Mouse (Mus musculus): Measurements from ENCODE around the gene Elf4. TPM values are rescaled to one million over a fixed set of nuclear protein-coding genes. Genes with fewer than 3 reads are reported as not detected.

The Elf4 gene
- polyA plus RNA-seq, 2 experiments, result 2.6 to 3.8 TPM

- ATAC-seq (ENCODE audit: insufficient read depth) (no peak), DNase-seq (ENCODE audit: low read depth in 3 of 3, low spot score in 3 of 3) (no peak)
- no peaks in the 10 kb centered on the region for H3K27me3 ChIP-seq (ENCODE audit: control insufficient read depth, insufficient read depth, low read length)
- 45% methylated on average over 2 of the region's 2 CpGs for WGBS (ENCODE audit: insufficient replicate concordance)
- no peaks in the 10 kb centered on the region for H3K36me3 ChIP-seq (replicated peaks; ENCODE audit: control insufficient read depth, insufficient read depth, low read depth)
- no peaks in the 10 kb centered on the region for H3K4me1 ChIP-seq (replicated peaks; ENCODE audit: control insufficient read depth in 2 of 2, insufficient read depth in 2 of 2, low read length in 1 of 2)
- no peak overlapping the region for H3K27ac ChIP-seq
- no peaks in the 10 kb centered on the region for H3K9me3 ChIP-seq (ENCODE audit: control insufficient read depth, low read length)
- H3K9ac ChIP-seq (replicated peaks), result no peak overlapping the region
- TF ChIP-seq CTCF (IDR thresholded peaks at IDR 0.05; ENCODE audit: low read depth) (no peak), EP300 (IDR thresholded peaks at IDR 0.05; ENCODE audit: low read depth) (no peak)
- no peak overlapping the region for H3K4me2 ChIP-seq (ENCODE audit: low read depth)
- no peak overlapping the region for H3K4me3 ChIP-seq (ENCODE audit: insufficient read depth in 1 of 2, low read depth in 2 of 2, low read length in 2 of 2)
Observed at GRCm38 (mm10) chrX:48466174-48466573, 3.2 kb upstream of the Elf4 start.

GRCm38 (mm10) chrX:48464436-48464835 is 1.5 kb upstream of the Elf4 start:
- H3K4me3 ChIP-seq (ENCODE audit: insufficient read depth in 1 of 2, low read depth in 2 of 2, low read length in 2 of 2), result no peak overlapping the region
- H3K9ac ChIP-seq (replicated peaks), result no peak overlapping the region
- H3K4me2 ChIP-seq (ENCODE audit: low read depth), result no peak overlapping the region
- ATAC-seq (ENCODE audit: insufficient read depth) (no peak), DNase-seq (ENCODE audit: low read depth in 3 of 3, low spot score in 3 of 3) (no peak)
- no peak overlapping the region for H3K27ac ChIP-seq
- no peaks in the 10 kb centered on the region for H3K4me1 ChIP-seq (replicated peaks; ENCODE audit: control insufficient read depth in 2 of 2, insufficient read depth in 2 of 2, low read length in 1 of 2)
- 72% methylated on average over 6 of the region's 6 CpGs for WGBS (ENCODE audit: insufficient replicate concordance)
- H3K36me3 ChIP-seq (replicated peaks; ENCODE audit: control insufficient read depth, insufficient read depth, low read depth), result no peaks in the 10 kb centered on the region
- TF ChIP-seq CTCF (IDR thresholded peaks at IDR 0.05; ENCODE audit: low read depth), result no peak
- TF ChIP-seq EP300 (IDR thresholded peaks at IDR 0.05; ENCODE audit: low read depth), result no peak
- H3K27me3 ChIP-seq (ENCODE audit: control insufficient read depth, insufficient read depth, low read length), result no peaks in the 10 kb centered on the region
- no peaks in the 10 kb centered on the region for H3K9me3 ChIP-seq (ENCODE audit: control insufficient read depth, low read length)

- 62% methylated on average over 4 of the region's 4 CpGs for WGBS (ENCODE audit: insufficient replicate concordance)
- DNase-seq (ENCODE audit: low read depth in 3 of 3, low spot score in 3 of 3) (no peak), ATAC-seq (ENCODE audit: insufficient read depth) (no peak)
- H3K27me3 ChIP-seq (ENCODE audit: control insufficient read depth, insufficient read depth, low read length), result no peaks in the 10 kb centered on the region
- TF ChIP-seq CTCF (IDR thresholded peaks at IDR 0.05; ENCODE audit: low read depth), result no peak
- no peak for TF ChIP-seq EP300 (IDR thresholded peaks at IDR 0.05; ENCODE audit: low read depth)
- no peak overlapping the region for H3K27ac ChIP-seq
- H3K4me1 ChIP-seq (replicated peaks; ENCODE audit: control insufficient read depth in 2 of 2, insufficient read depth in 2 of 2, low read length in 1 of 2), result no peaks in the 10 kb centered on the region
- no peaks in the 10 kb centered on the region for H3K36me3 ChIP-seq (replicated peaks; ENCODE audit: control insufficient read depth, insufficient read depth, low read depth)
- H3K9ac ChIP-seq (replicated peaks), result no peak overlapping the region
- H3K9me3 ChIP-seq (ENCODE audit: control insufficient read depth, low read length), result no peaks in the 10 kb centered on the region
- H3K4me2 ChIP-seq (ENCODE audit: low read depth), result no peak overlapping the region
- no peak overlapping the region for H3K4me3 ChIP-seq (ENCODE audit: insufficient read depth in 1 of 2, low read depth in 2 of 2, low read length in 2 of 2)
Observed at GRCm38 (mm10) chrX:48463636-48464035, 704 bp upstream of the Elf4 start.

- Histone ChIP-seq H3K36me3 (replicated peaks; ENCODE audit: control insufficient read depth, insufficient read depth, low read depth) (no peaks in the 10 kb centered on the region), H3K9me3 (ENCODE audit: control insufficient read depth, low read length) (no peaks in the 10 kb centered on the region), H3K27ac (no peak overlapping the region), H3K27me3 (ENCODE audit: control insufficient read depth, insufficient read depth, low read length) (no peaks in the 10 kb centered on the region), H3K4me3 (ENCODE audit: insufficient read depth in 1 of 2, low read depth in 2 of 2, low read length in 2 of 2) (peak overlapping the region; percentile 7 to 39), H3K4me1 (replicated peaks; ENCODE audit: control insufficient read depth in 2 of 2, insufficient read depth in 2 of 2, low read length in 1 of 2) (no peaks in the 10 kb centered on the region), H3K9ac (replicated peaks) (no peak overlapping the region), H3K4me2 (ENCODE audit: low read depth) (peak overlapping the region; percentile 64)
- DNase-seq (ENCODE audit: low read depth in 3 of 3, low spot score in 3 of 3), result no peak
- TF ChIP-seq CTCF (IDR thresholded peaks at IDR 0.05; ENCODE audit: low read depth) (no peak), EP300 (IDR thresholded peaks at IDR 0.05; ENCODE audit: low read depth) (no peak)
- WGBS (ENCODE audit: insufficient replicate concordance), result 23% methylated on average over 4 of the region's 4 CpGs
- ATAC-seq (ENCODE audit: insufficient read depth), result no peak
Observed at GRCm38 (mm10) chrX:48462297-48462696, 635 bp downstream of the Elf4 start.

- H3K4me2 ChIP-seq (ENCODE audit: low read depth), result no peak overlapping the region
- 40% methylated on average over 4 of the region's 4 CpGs for WGBS (ENCODE audit: insufficient replicate concordance)
- H3K27ac ChIP-seq, result no peak overlapping the region
- no peak for TF ChIP-seq EP300 (IDR thresholded peaks at IDR 0.05; ENCODE audit: low read depth)
- TF ChIP-seq CTCF (IDR thresholded peaks at IDR 0.05; ENCODE audit: low read depth), result no peak
- no peaks in the 10 kb centered on the region for H3K27me3 ChIP-seq (ENCODE audit: control insufficient read depth, insufficient read depth, low read length)
- H3K4me1 ChIP-seq (replicated peaks; ENCODE audit: control insufficient read depth in 2 of 2, insufficient read depth in 2 of 2, low read length in 1 of 2), result no peaks in the 10 kb centered on the region
- H3K9me3 ChIP-seq (ENCODE audit: control insufficient read depth, low read length), result no peaks in the 10 kb centered on the region
- DNase-seq (ENCODE audit: low read depth in 3 of 3, low spot score in 3 of 3) (no peak), ATAC-seq (ENCODE audit: insufficient read depth) (no peak)
- H3K36me3 ChIP-seq (replicated peaks; ENCODE audit: control insufficient read depth, insufficient read depth, low read depth), result no peaks in the 10 kb centered on the region
- H3K4me3 ChIP-seq (ENCODE audit: insufficient read depth in 1 of 2, low read depth in 2 of 2, low read length in 2 of 2), result no peak overlapping the region
- no peak overlapping the region for H3K9ac ChIP-seq (replicated peaks)
Observed at GRCm38 (mm10) chrX:48461006-48461405, 1.9 kb downstream of the Elf4 start.
